Mouse (Mus musculus) CH12F3 (cell line): ENCODE results near the gene Lamb3.

Source experiments
- in situ Hi-C: fragments of 300-500 bp; cut with MboI; formaldehyde crosslinking; loops from 2 replicates; pipeline ENCODE4 v1.14.3; 2020; ENCODE audit warnings: low sequenced_read_pairs

The Lamb3 gene

GRCm38 (mm10) chr1:193200640-193201382, 6.7 kb upstream of the Lamb3 start:
- in situ Hi-C loops = no loop called here

- in situ Hi-C loops = no loop called here
Observed at GRCm38 (mm10) chr1:193201383-193201778, 6.1 kb upstream of the Lamb3 start, which contains the start of gene Traf3ip3. TSS of gene Traf3ip3 (minus strand) at chr1:193201703.

GRCm38 (mm10) chr1:193203821-193204220, 3.7 kb upstream of the Lamb3 start:
- in situ Hi-C loops = no loop called here

GRCm38 (mm10) chr1:193205431-193205830, 2.1 kb upstream of the Lamb3 start:
- in situ Hi-C loops = no loop called here

GRCm38 (mm10) chr1:193208178-193208577, 679 bp downstream of the Lamb3 start:
- in situ Hi-C loops = no loop called here

GRCm38 (mm10) chr1:193211371-193211770, 3.9 kb downstream of the Lamb3 start:
- in situ Hi-C loops = no loop called here

- in situ Hi-C loops = no loop called here
Observed at GRCm38 (mm10) chr1:193214053-193214452, 6.6 kb downstream of the Lamb3 start.

- in situ Hi-C loops = no loop called here
Observed at GRCm38 (mm10) chr1:193216000-193216399, 8.5 kb downstream of the Lamb3 start.

GRCm38 (mm10) chr1:193220408-193220807, 12.9 kb downstream of the Lamb3 start:
- in situ Hi-C loops = no loop called here

GRCm38 (mm10) chr1:193225531-193225930, 18.0 kb downstream of the Lamb3 start:
- in situ Hi-C loops = no loop called here

- in situ Hi-C loops = no loop called here
Observed at GRCm38 (mm10) chr1:193226114-193226513, 18.6 kb downstream of the Lamb3 start.

GRCm38 (mm10) chr1:193226724-193227522, 19.4 kb downstream of the Lamb3 start:
- in situ Hi-C loops = no loop called here

- in situ Hi-C loops = no loop called here
Observed at GRCm38 (mm10) chr1:193227537-193227936, 20.0 kb downstream of the Lamb3 start.

GRCm38 (mm10) chr1:193229570-193229969, 22.1 kb downstream of the Lamb3 start:
- in situ Hi-C loops = no loop called here

GRCm38 (mm10) chr1:193230531-193230930, 23.0 kb downstream of the Lamb3 start:
- in situ Hi-C loops = no loop called here

- in situ Hi-C loops = no loop called here
Observed at GRCm38 (mm10) chr1:193230935-193231334, 23.4 kb downstream of the Lamb3 start.

- in situ Hi-C loops = no loop called here
Observed at GRCm38 (mm10) chr1:193232732-193233131, 25.2 kb downstream of the Lamb3 start.

- in situ Hi-C loops = no loop called here
Observed at GRCm38 (mm10) chr1:193234130-193234645, 26.7 kb downstream of the Lamb3 start.

- in situ Hi-C loops = no loop called here
Observed at GRCm38 (mm10) chr1:193234930-193235329, 27.4 kb downstream of the Lamb3 start.

GRCm38 (mm10) chr1:193238426-193238825, 30.9 kb downstream of the Lamb3 start:
- in situ Hi-C loops = no loop called here

GRCm38 (mm10) chr1:193241436-193241835, 33.9 kb downstream of the Lamb3 start:
- in situ Hi-C loops = no loop called here

GRCm38 (mm10) chr1:193242238-193242637, 34.7 kb downstream of the Lamb3 start:
- in situ Hi-C loops = no loop called here
